Mouse (Mus musculus): ENCODE measurements around the gene Vax1.

DNA sequence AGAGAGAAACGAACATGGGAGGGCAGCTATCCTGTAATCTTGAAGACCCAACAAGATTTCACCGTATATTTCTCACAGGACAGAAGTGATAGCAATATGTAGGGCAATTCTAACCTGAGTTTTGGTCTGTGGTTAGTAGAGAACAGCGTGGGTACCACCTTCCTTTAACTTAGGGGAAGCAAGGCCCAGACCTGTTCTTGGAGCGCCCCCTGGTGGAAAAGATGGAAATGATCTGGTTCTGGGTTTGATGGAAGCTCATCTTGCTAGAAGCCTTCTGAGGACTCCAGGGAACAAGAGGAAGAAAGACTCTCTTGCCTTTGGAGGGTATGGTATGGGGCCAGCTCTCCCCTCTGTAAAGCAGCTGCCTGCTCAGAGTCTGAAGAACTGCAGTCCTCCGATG lies 38.6 kb upstream of the Vax1 start:
- TF ChIP-seq EP300 (IDR thresholded peaks at IDR 0.05; ENCODE audit: low read depth), result no peak
- TF ChIP-seq CTCF (IDR thresholded peaks at IDR 0.05; ENCODE audit: low read depth), result peak; percentile 85
